Mouse (Mus musculus) lung, embryonic 15.5 days (tissue): ENCODE data around the gene Cdh23. TPM values are rescaled to one million over a fixed set of nuclear protein-coding genes. Genes with fewer than 3 reads are reported as not detected.

Experiments
- ATAC-seq: fragments of 200-750 bp; cut with Nextera tagmentation; 2 replicates; pipeline ENCODE4 v1.8.0; 2017; ENCODE audit warnings: moderate number of reproducible peaks, borderline replicate concordance; ENCODE audit not compliant: low FRiP score, low TSS enrichment; ENCODE audit errors: extremely low read depth
- H3K27ac ChIP-seq: fragments of 300-500 bp; sonication (generic); 2 replicates; pipeline ENCODE4 v1.5.1; 2015; ENCODE audit warnings: moderate library complexity, mild to moderate bottlenecking, inconsistent platforms
- H3K27me3 ChIP-seq: fragments of 300-500 bp; sonication (generic); 2 replicates; pipeline ENCODE4 v1.6.1; 2015; ENCODE audit warnings: inconsistent platforms
- H3K36me3 ChIP-seq: fragments of 300-500 bp; sonication (generic); 2 replicates; pipeline ENCODE4 v1.6.1; 2015; ENCODE audit warnings: inconsistent platforms
- H3K4me1 ChIP-seq: fragments of 300-500 bp; sonication (generic); 2 replicates; pipeline ENCODE4 v1.6.1; 2015; ENCODE audit warnings: inconsistent platforms
- H3K4me2 ChIP-seq: fragments of 300-500 bp; sonication (generic); 2 replicates; pipeline ENCODE4 v1.6.1; 2015; ENCODE audit warnings: inconsistent platforms, mild to moderate bottlenecking, moderate library complexity
- H3K4me3 ChIP-seq: fragments of 300-500 bp; sonication (generic); 2 replicates; pipeline ENCODE4 v1.5.1; 2015; ENCODE audit warnings: mild to moderate bottlenecking, inconsistent platforms
- H3K9ac ChIP-seq: fragments of 300-500 bp; sonication (generic); 2 replicates; pipeline ENCODE4 v1.6.1; 2015; ENCODE audit warnings: inconsistent platforms
- H3K9me3 ChIP-seq: fragments of 300-500 bp; sonication (generic); 2 replicates; pipeline ENCODE4 v1.6.1; 2016; ENCODE audit warnings: inconsistent platforms
- WGBS: fragments of 180-500 bp; shearing (Covaris S2); methylation state at CpG from one replicate; pipeline ENCODE4 v1.1.7; 2015; 5-methylcytosine and 5-hydroxymethylcytosine counted together
- polyA plus RNA-seq: library from polyadenylated mRNA; unstranded; fragments of >200 nt; fragmentation: Nextera tagmentation; extraction: Ambion mirVana; gene quantifications from 2 replicates; pipeline ENCODE4 v1.2.1, GENCODE M21; 2015

Cdh23 gene
- polyA plus RNA-seq, 1 experiment from 2014 or later = 0.69 TPM

DNA sequence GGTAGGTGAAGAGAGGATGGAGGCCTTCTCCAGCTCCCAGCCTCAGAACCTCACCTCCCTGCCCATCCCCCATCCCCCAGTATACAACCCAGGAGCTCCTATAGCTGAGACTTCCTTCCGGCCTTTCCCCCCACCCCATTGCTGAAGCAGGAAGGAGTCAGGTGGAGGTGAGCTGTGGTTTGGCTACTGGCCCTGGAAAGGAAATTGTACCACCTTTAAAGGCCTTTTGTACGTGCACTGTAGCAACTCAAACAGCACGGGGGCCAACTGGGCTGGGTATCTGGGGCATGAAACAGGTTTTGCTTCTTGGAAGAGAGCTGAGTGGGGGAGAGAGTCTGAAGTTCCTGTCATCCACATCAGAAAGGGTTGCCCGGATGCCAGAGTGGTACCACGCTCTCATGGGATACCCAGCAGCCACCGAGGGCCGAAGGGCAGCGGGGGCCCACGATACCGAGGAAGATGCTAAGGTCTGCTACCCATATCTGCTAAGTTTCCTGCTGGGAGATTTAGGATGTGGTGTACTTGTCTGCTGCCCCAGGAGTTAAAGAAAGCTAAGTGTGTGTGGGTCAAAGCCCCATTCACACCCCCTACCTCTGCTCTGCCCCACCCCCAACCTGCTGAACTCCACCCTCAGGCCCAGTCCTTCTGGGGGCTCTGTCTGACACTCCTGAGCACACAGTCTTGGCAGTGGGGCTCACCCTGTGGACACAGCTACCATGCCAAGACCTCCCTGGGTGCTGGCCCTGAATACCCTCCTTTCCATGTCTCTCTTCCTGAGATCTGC, 315.0 kb downstream of the Cdh23 start:
- Histone ChIP-seq H3K27ac (peak overlapping the region; percentile 44; the same call in 1 of the 2 replicates), H3K36me3 (no peaks in the 10 kb centered on the region), H3K9me3 (no peaks in the 10 kb centered on the region), H3K4me1 (peaks cover 16% of the 10 kb centered on the region), H3K27me3 (no peaks in the 10 kb centered on the region), H3K4me2 (no peak overlapping the region), H3K9ac (no peak overlapping the region), H3K4me3 (no peak overlapping the region)
- WGBS = 59% methylated on average over 10 of the region's 10 CpGs
- peak; percentile 31; the same call in 1 of the 2 replicates for ATAC-seq

DNA sequence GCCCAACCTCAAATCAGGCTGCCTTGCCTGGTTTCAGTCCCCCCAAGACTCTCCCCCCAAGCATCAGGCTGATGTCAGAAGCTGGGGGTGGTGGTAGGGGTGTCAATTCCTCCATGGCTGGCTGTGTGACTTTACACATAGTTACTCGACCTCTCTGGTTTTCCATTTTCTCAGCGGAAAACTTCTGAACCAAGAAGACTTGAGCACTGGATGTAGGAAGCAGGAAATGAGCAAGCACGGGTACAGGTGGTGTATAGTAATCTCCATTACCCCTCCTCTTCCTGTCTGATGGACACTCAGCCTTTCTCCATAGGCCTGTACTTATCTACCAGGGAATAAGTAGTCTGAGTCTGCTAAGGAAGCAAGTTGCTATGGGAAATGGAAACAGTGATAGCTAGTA, 316.1 kb downstream of the Cdh23 start:
- H3K27ac ChIP-seq = 0 out of 2 replicates have a peak overlapping the region, but pooled peaks have one; percentile 30
- H3K9ac ChIP-seq = no peak overlapping the region
- peaks cover 16% of the 10 kb centered on the region for H3K4me1 ChIP-seq
- no peaks in the 10 kb centered on the region for H3K27me3 ChIP-seq
- no peak for ATAC-seq
- no peak overlapping the region for H3K4me2 ChIP-seq
- H3K4me3 ChIP-seq = no peak overlapping the region
- H3K36me3 ChIP-seq = no peaks in the 10 kb centered on the region
- H3K9me3 ChIP-seq = no peaks in the 10 kb centered on the region
- 65% methylated on average over 3 of the region's 3 CpGs for WGBS

DNA sequence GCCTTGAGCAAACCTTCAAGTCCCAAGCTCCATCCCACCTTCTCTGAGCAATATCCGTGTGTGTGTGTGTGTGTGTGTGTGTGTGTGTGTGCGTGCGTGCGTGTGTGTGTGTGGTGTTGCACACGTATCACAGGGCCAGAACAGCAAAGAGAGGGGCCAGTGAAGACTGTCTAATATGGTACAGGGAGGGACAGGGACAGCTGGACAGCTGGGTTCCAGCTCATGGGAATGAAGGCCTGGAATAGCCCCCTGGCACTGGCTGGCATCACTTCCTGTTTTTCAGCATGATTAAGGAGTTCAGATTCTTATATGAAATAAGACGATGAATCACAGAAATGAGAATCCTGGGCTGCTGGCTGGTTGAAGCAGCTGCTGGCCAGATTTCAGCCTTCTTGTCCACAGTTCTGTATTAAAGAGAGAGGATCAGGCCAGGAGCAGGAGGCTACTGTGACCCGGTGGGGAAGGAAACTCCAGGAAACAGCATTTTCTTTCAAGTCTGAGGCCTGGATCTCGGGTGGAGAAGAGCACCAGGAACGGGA, 316.8 kb downstream of the Cdh23 start:
- peaks cover 16% of the 10 kb centered on the region for H3K4me1 ChIP-seq
- 62% methylated on average over 9 of the region's 9 CpGs for WGBS
- H3K9me3 ChIP-seq = no peaks in the 10 kb centered on the region
- H3K27ac ChIP-seq = peak overlapping the region; percentile 30; the same call in 1 of the 2 replicates
- no peaks in the 10 kb centered on the region for H3K27me3 ChIP-seq
- no peaks in the 10 kb centered on the region for H3K36me3 ChIP-seq
- no peak overlapping the region for H3K4me2 ChIP-seq
- ATAC-seq = no peak
- H3K9ac ChIP-seq = no peak overlapping the region
- no peak overlapping the region for H3K4me3 ChIP-seq

DNA sequence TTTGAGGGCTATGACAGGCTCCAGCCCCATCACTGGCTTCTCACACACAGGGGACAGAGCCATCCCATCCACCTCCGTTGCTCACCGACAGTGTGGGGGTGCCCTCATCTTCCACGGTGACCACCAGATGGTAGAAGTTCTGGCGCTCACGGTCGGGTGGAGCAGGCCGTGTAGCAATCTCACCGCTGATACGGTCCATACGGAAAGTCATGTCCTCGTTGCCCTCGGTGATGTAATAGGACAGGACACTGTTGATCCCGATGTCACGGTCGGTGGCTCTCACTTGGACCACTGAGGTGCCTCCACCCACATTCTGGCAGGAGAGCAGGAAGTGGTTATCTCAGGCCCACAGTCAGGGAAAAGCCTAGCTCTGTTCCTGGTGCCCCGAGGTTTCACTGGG, 319.6 kb downstream of the Cdh23 start:
- 89% methylated on average over 16 of the region's 16 CpGs for WGBS
- no peak for ATAC-seq
- no peak overlapping the region for H3K9ac ChIP-seq

DNA sequence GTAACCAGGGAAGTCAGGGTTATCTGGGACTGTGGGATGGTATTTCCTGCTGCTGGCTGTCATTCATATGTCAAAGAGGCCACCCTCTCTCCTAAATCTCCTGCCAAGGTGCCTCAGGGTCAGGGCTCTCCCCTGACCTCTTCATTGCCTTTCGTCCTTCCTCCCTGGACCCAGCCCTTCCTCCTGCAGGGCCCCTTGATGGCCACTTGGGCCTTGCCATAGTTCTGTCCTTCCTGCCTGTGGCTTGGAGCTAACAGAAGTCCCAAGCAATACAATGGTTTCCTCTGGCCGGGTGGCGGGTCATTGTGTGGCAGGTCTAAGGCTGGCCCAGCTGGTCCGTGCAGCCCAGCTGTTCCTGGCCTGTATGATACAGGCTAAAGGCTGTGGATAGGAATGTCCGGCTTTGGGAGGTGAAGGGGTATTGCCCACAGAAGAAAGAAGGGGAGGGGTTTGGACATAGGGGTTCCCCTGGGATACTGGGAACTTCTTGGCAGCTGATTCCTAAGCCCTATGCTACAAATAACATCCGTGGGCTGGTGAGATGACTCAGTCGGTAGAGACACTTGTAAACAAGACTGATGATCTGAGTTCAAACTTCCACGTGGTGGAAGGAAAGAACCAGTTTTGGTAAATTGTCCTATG, 322.2 kb downstream of the Cdh23 start:
- Histone ChIP-seq H3K27ac (peak overlapping the region; percentile 73), H3K4me1 (peaks cover 15% of the 10 kb centered on the region; the same call in 1 of the 2 replicates), H3K9ac (no peak overlapping the region), H3K4me2 (no peak overlapping the region), H3K36me3 (no peaks in the 10 kb centered on the region), H3K27me3 (no peaks in the 10 kb centered on the region), H3K9me3 (no peaks in the 10 kb centered on the region), H3K4me3 (no peak overlapping the region)
- peak; percentile 28; the same call in 1 of the 2 replicates for ATAC-seq
- 43% methylated on average over 8 of the region's 8 CpGs for WGBS

More for the DNA sequence above, 319.6 kb downstream of the Cdh23 start:
- Histone ChIP-seq H3K4me2 (no peak overlapping the region), H3K9me3 (no peaks in the 10 kb centered on the region), H3K4me3 (no peak overlapping the region), H3K4me1 (peaks cover 19% of the 10 kb centered on the region), H3K27me3 (no peaks in the 10 kb centered on the region), H3K27ac (no peak overlapping the region), H3K36me3 (no peaks in the 10 kb centered on the region)

DNA sequence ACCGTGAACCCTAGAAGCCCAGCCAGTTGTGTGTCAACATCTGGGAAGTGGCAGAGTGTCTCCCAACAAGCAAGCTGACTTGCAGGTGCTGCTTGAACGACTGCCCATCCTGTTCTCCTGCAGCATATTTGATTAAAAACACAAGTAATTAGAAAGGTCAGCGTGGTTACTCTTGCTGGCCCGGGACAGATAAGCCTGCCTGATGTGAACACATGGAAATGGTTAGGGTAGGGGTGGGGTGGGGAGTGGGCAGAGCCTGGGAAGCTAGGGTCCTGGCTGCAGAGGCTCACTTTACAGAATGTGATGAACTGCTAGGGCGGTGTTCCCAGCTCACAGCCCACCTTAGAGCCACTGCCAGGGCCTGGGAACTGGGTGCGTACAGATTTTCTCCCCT, 322.8 kb downstream of the Cdh23 start:
- WGBS = 35% methylated on average over 6 of the region's 6 CpGs
- ATAC-seq = no peak
- Histone ChIP-seq H3K27ac (peak overlapping the region; percentile 73; the same call in 1 of the 2 replicates), H3K4me2 (no peak overlapping the region), H3K4me1 (peaks cover 15% of the 10 kb centered on the region; the same call in 1 of the 2 replicates), H3K27me3 (no peaks in the 10 kb centered on the region), H3K4me3 (no peak overlapping the region), H3K9me3 (no peaks in the 10 kb centered on the region), H3K9ac (no peak overlapping the region), H3K36me3 (no peaks in the 10 kb centered on the region)

DNA sequence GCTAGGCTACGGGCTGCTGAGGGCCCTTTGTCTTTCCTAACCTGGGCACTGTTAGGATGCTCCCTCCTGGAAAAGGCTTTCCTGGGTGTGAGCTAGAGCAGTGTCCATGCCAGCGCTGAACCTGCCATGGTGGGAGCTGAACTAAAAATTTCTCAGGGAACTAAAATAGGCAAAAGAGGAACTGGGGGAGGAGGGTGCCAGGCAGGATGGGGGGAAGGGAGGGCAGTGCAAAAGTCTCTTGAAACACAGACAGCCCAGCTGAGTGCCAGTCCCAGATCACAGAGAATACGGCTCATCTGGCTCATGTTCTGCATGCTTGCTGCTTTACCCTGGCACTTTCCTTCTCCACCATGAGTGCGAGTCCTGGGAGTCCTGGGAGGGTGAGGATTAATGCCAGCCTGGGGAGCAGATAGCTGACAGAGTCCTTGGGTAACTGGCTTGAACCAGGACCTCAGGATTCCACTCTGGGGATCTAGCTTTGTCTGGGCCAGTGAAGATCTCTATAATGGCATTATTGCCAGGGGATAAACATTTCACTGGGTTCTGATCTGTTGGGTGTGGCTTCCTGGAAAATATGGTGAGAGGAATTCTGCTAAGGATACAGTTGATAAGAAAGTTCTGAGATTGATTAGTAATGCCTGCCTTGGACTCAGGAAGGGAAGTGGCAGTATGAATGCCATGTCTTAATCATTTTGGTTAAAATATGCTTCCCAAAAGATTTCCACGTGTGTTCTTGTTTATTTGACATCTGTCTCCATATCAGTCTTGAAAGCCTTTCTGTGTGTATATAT, 324.5 kb downstream of the Cdh23 start:
- no peak overlapping the region for H3K9ac ChIP-seq
- no peak overlapping the region for H3K4me3 ChIP-seq
- ATAC-seq = no peak
- H3K4me1 ChIP-seq = peaks cover 15% of the 10 kb centered on the region; the same call in 1 of the 2 replicates
- H3K4me2 ChIP-seq = no peak overlapping the region
- no peaks in the 10 kb centered on the region for H3K36me3 ChIP-seq
- no peaks in the 10 kb centered on the region for H3K9me3 ChIP-seq
- no peaks in the 10 kb centered on the region for H3K27me3 ChIP-seq
- H3K27ac ChIP-seq = peak overlapping the region; percentile 9; the same call in 1 of the 2 replicates
- 73% methylated on average over 5 of the region's 5 CpGs for WGBS

DNA sequence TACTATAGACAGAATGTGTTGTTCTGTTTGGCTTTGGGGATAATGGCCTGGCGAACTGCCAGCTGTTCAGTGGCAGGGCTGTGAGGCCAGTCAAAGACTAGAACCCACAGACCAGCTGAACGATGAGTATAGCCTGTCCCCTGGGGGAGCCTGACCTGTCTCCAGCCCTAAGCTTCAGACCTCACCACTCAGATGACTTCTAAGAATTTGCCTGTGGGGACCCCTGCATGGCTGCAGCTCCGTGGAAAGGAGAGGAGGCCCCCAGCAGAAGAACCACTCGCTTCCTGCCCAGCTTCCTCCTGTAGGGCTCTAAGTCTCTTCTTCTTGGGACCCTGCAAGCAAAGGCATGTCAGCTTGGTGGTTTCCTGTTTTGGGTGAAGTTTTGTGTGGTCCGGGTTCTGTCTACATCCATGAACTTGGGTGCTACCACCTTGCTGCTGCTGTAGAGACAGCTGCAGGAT, 325.7 kb downstream of the Cdh23 start:
- no peak overlapping the region for H3K27ac ChIP-seq
- ATAC-seq = no peak
- peaks cover 15% of the 10 kb centered on the region; the same call in 1 of the 2 replicates for H3K4me1 ChIP-seq
- no peak overlapping the region for H3K9ac ChIP-seq
- no peak overlapping the region for H3K4me3 ChIP-seq
- H3K27me3 ChIP-seq = no peaks in the 10 kb centered on the region
- no peaks in the 10 kb centered on the region for H3K36me3 ChIP-seq
- no peak overlapping the region for H3K4me2 ChIP-seq
- 57% methylated on average over 5 of the region's 5 CpGs for WGBS
- H3K9me3 ChIP-seq = no peaks in the 10 kb centered on the region

DNA sequence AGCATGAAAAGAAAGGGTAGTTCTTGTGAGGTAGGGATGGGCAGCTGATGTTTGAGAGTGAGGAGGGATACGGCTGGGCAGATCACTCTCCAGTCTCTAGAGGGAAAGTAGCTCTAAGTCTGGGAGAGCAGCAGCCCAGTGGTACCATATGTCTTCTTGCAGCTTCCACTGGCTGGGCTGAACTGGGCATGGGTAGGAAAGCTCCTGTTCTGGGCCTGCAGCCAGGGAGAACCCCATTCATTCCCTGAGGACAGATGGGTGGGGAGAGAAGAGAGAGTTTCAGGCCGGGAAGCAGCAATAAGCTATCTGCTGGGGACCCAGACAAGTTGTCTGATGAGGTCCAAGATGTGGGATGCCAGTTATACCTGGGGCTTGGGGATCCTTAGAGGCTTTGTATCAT, 326.2 kb downstream of the Cdh23 start:
- ATAC-seq = no peak
- Histone ChIP-seq H3K4me3 (no peak overlapping the region), H3K9me3 (no peaks in the 10 kb centered on the region), H3K4me2 (no peak overlapping the region), H3K9ac (no peak overlapping the region), H3K36me3 (no peaks in the 10 kb centered on the region), H3K27me3 (no peaks in the 10 kb centered on the region), H3K4me1 (peaks cover 15% of the 10 kb centered on the region; the same call in 1 of the 2 replicates), H3K27ac (no peak overlapping the region)
- 58% methylated on average over 2 of the region's 2 CpGs for WGBS

DNA sequence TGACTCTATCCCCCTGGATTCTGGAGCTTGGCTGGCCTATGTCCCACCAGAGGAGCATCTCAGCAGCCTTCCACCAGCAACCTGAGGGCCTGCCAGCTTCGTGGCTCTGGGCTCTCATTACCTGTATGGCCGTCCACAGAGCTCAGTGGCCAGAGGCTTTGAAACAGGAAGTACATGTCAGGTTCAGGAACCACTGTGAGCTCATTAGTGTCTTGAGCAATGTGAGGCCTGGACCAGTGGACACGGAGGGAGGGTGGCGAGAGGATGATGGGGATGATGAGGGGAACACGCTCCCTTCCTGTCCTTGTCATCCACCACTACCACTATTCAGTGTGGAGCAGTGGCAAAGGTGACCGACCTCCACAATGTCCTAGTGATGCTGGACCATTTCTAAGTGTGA, 326.9 kb downstream of the Cdh23 start:
- no peak overlapping the region for H3K9ac ChIP-seq
- H3K27ac ChIP-seq = no peak overlapping the region
- no peak overlapping the region for H3K4me3 ChIP-seq
- H3K4me1 ChIP-seq = peaks cover 15% of the 10 kb centered on the region; the same call in 1 of the 2 replicates
- WGBS = 82% methylated on average over 6 of the region's 6 CpGs
- H3K27me3 ChIP-seq = no peaks in the 10 kb centered on the region
- H3K36me3 ChIP-seq = no peaks in the 10 kb centered on the region
- H3K4me2 ChIP-seq = no peak overlapping the region
- H3K9me3 ChIP-seq = no peaks in the 10 kb centered on the region
- no peak for ATAC-seq

DNA sequence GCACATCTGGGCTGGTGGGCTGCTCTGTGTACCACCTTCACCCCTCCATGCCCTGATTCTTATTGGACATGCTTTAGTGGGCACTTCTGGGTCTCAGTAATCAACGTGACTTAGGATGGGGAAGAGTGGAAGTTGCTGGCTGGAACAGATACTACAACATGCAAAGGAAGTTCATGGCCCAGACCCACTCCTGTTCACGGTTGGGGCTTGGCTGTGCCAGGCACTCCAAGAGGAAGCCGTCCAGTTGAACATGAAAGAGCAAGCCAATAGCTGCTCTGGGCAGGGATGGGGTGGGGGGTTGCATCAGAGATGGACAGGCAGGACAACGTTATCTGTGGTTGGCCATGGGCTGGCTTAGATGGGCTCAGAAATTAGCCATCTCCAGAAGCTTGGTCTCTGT, 328.4 kb downstream of the Cdh23 start:
- no peaks in the 10 kb centered on the region for H3K9me3 ChIP-seq
- H3K36me3 ChIP-seq = no peaks in the 10 kb centered on the region
- no peak for ATAC-seq
- WGBS = 69% methylated on average over 4 of the region's 4 CpGs
- no peak overlapping the region for H3K4me2 ChIP-seq
- no peak overlapping the region for H3K9ac ChIP-seq
- H3K4me3 ChIP-seq = no peak overlapping the region
- no peak overlapping the region for H3K27ac ChIP-seq
- 0 out of 2 replicates have a peak, but pooled peaks cover 9% of the 10 kb centered on the region for H3K4me1 ChIP-seq
- no peaks in the 10 kb centered on the region for H3K27me3 ChIP-seq
